Mouse (Mus musculus) thymus, postnatal 10 days (tissue): ENCODE results near the gene Klf13.
A peak's percentile ranks its signal among the peaks of the same experiment; 100 is the strongest.

Experiments
- DNase-seq, 2 experiments: peaks; one replicate each; pipeline ENCODE4 v3.0.0; 2021; ENCODE audit warnings: low spot score in 2 of 2

Gene Klf13

GRCm38 (mm10) chr7:63949176-63949575, 10.5 kb upstream of the Klf13 start:
- no peak for DNase-seq

- DNase-seq, result no peak
These were observed 9.1 kb upstream of the Klf13 start for GRCm38 (mm10) chr7:63947514-63948487.

- no peak for DNase-seq
These were observed 5.2 kb upstream of the Klf13 start for GRCm38 (mm10) chr7:63943946-63944345.

GRCm38 (mm10) chr7:63941501-63941900, 2.8 kb upstream of the Klf13 start:
- no peak for DNase-seq

GRCm38 (mm10) chr7:63941050-63941449, 2.3 kb upstream of the Klf13 start:
- DNase-seq, result no peak

GRCm38 (mm10) chr7:63940321-63940720, 1.6 kb upstream of the Klf13 start:
- no peak for DNase-seq

- peak; percentile 92 to 95 for DNase-seq
These were observed 759 bp upstream of the Klf13 start for GRCm38 (mm10) chr7:63939397-63939951.

GRCm38 (mm10) chr7:63938066-63938913, 425 bp downstream of the Klf13 start:
- peak; percentile 66 to 69 for DNase-seq

GRCm38 (mm10) chr7:63937236-63938065, 1.3 kb downstream of the Klf13 start:
- peak; percentile 86 to 92 for DNase-seq

- no peak for DNase-seq
These were observed 1.8 kb downstream of the Klf13 start for GRCm38 (mm10) chr7:63936986-63937235.

- DNase-seq, result peak; percentile 59 to 68
These were observed 2.3 kb downstream of the Klf13 start for GRCm38 (mm10) chr7:63936188-63936985.

GRCm38 (mm10) chr7:63935809-63936187, 2.9 kb downstream of the Klf13 start:
- no peak for DNase-seq

GRCm38 (mm10) chr7:63934530-63934929, 4.2 kb downstream of the Klf13 start:
- DNase-seq, result no peak

GRCm38 (mm10) chr7:63933905-63934304, 4.8 kb downstream of the Klf13 start:
- no peak for DNase-seq

- no peak for DNase-seq
These were observed 6.3 kb downstream of the Klf13 start for GRCm38 (mm10) chr7:63932461-63932860.

- no peak for DNase-seq
These were observed 7.9 kb downstream of the Klf13 start for GRCm38 (mm10) chr7:63930766-63931165.

GRCm38 (mm10) chr7:63930132-63930531, 8.6 kb downstream of the Klf13 start:
- DNase-seq, result peak in 1 of 2 experiments; percentile 52

- no peak for DNase-seq
These were observed 9.6 kb downstream of the Klf13 start for GRCm38 (mm10) chr7:63929080-63929479.

- no peak for DNase-seq
These were observed 11.6 kb downstream of the Klf13 start for GRCm38 (mm10) chr7:63927121-63927520.

- no peak for DNase-seq
These were observed 12.2 kb downstream of the Klf13 start for GRCm38 (mm10) chr7:63926492-63926891.
